Mouse (Mus musculus): ENCODE data around the gene Wars.

Gene Wars

DNA sequence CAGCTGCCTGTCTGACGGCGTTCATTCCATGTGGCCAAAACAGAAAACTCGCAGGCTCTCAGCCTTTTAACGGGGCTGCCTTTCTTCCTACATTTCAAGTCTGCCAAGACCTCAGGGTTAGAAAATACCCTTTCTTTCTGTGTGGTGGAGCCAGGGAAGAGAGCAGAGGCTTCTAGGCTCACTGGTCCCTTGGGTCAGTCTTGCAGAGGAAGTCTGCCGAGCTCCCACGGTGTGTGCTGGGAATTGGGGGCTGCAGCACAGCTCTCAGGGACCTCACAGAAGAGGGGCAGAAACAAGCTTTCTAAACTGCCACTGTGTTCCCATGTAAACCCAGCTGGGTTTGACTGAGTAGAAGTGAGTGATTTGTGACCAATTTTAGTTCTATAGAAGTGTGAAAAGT is 40.3 kb upstream of the Wars start:
- peaks cover 11% of the 10 kb centered on the region for H3K4me1 ChIP-seq (replicated peaks; ENCODE audit: low read depth, low read length)
- no peaks in the 10 kb centered on the region for H3K9me3 ChIP-seq (ENCODE audit: low read length)
- H3K36me3 ChIP-seq (ENCODE audit: insufficient read depth, low read length): 0 out of 2 replicates have a peak, but pooled peaks cover 6% of the 10 kb centered on the region
- H3K4me3 ChIP-seq (replicated peaks; ENCODE audit: low read length): no peak overlapping the region
- TF ChIP-seq NANOG (IDR thresholded peaks at IDR 0.05; ENCODE audit: borderline replicate concordance, low read length) (no peak), POU5F1 (IDR thresholded peaks at IDR 0.05; ENCODE audit: borderline replicate concordance, low read length) (no peak), CTCF (conservative IDR thresholded peaks at IDR 0.05; ENCODE audit: low read length) (no peak)
- H3K27me3 ChIP-seq (ENCODE audit: insufficient read depth, low read length): no peaks in the 10 kb centered on the region

- Histone ChIP-seq H3K36me3 (ENCODE audit: insufficient read depth, low read length) (0 out of 2 replicates have a peak, but pooled peaks cover 6% of the 10 kb centered on the region), H3K9me3 (ENCODE audit: low read length) (no peaks in the 10 kb centered on the region), H3K27me3 (ENCODE audit: insufficient read depth, low read length) (no peaks in the 10 kb centered on the region), H3K4me1 (replicated peaks; ENCODE audit: low read depth, low read length) (peaks cover 11% of the 10 kb centered on the region), H3K4me3 (replicated peaks; ENCODE audit: low read length) (no peak overlapping the region)
- TF ChIP-seq POU5F1 (IDR thresholded peaks at IDR 0.05; ENCODE audit: borderline replicate concordance, low read length) (no peak), CTCF (conservative IDR thresholded peaks at IDR 0.05; ENCODE audit: low read length) (no peak), NANOG (IDR thresholded peaks at IDR 0.05; ENCODE audit: borderline replicate concordance, low read length) (no peak)
Measured at GRCm38 (mm10) chr12:108932113-108932512, 38.1 kb upstream of the Wars start.

GRCm38 (mm10) chr12:108931341-108932053 is 37.5 kb upstream of the Wars start:
- Histone ChIP-seq H3K27me3 (ENCODE audit: insufficient read depth, low read length) (no peaks in the 10 kb centered on the region), H3K9me3 (ENCODE audit: low read length) (no peaks in the 10 kb centered on the region), H3K4me3 (replicated peaks; ENCODE audit: low read length) (no peak overlapping the region), H3K36me3 (ENCODE audit: insufficient read depth, low read length) (0 out of 2 replicates have a peak, but pooled peaks cover 6% of the 10 kb centered on the region), H3K4me1 (replicated peaks; ENCODE audit: low read depth, low read length) (peaks cover 11% of the 10 kb centered on the region)
- TF ChIP-seq CTCF (conservative IDR thresholded peaks at IDR 0.05; ENCODE audit: low read length) (no peak), POU5F1 (IDR thresholded peaks at IDR 0.05; ENCODE audit: borderline replicate concordance, low read length) (no peak), NANOG (IDR thresholded peaks at IDR 0.05; ENCODE audit: borderline replicate concordance, low read length) (no peak)

GRCm38 (mm10) chr12:108929475-108929874 is 35.5 kb upstream of the Wars start:
- no peak for TF ChIP-seq POU5F1 (IDR thresholded peaks at IDR 0.05; ENCODE audit: borderline replicate concordance, low read length)
- no peak for TF ChIP-seq CTCF (conservative IDR thresholded peaks at IDR 0.05; ENCODE audit: low read length)
- TF ChIP-seq NANOG (IDR thresholded peaks at IDR 0.05; ENCODE audit: borderline replicate concordance, low read length): no peak
- no peak overlapping the region for H3K4me3 ChIP-seq (replicated peaks; ENCODE audit: low read length)
- H3K9me3 ChIP-seq (ENCODE audit: low read length): no peaks in the 10 kb centered on the region
- no peaks in the 10 kb centered on the region for H3K27me3 ChIP-seq (ENCODE audit: insufficient read depth, low read length)
- H3K36me3 ChIP-seq (ENCODE audit: insufficient read depth, low read length): 0 out of 2 replicates have a peak, but pooled peaks cover 6% of the 10 kb centered on the region
- H3K4me1 ChIP-seq (replicated peaks; ENCODE audit: low read depth, low read length): peaks cover 32% of the 10 kb centered on the region

- Histone ChIP-seq H3K9me3 (ENCODE audit: low read length) (no peaks in the 10 kb centered on the region), H3K36me3 (ENCODE audit: insufficient read depth, low read length) (peaks cover 9% of the 10 kb centered on the region), H3K4me1 (replicated peaks; ENCODE audit: low read depth, low read length) (peaks cover 38% of the 10 kb centered on the region), H3K4me3 (replicated peaks; ENCODE audit: low read length) (no peak overlapping the region), H3K27me3 (ENCODE audit: insufficient read depth, low read length) (no peaks in the 10 kb centered on the region)
- TF ChIP-seq CTCF (conservative IDR thresholded peaks at IDR 0.05; ENCODE audit: low read length): no peak
- no peak for TF ChIP-seq NANOG (IDR thresholded peaks at IDR 0.05; ENCODE audit: borderline replicate concordance, low read length)
Measured at GRCm38 (mm10) chr12:108928249-108928648, 34.3 kb upstream of the Wars start.

- TF ChIP-seq NANOG (IDR thresholded peaks at IDR 0.05; ENCODE audit: borderline replicate concordance, low read length): no peak
- TF ChIP-seq CTCF (conservative IDR thresholded peaks at IDR 0.05; ENCODE audit: low read length): no peak
- TF ChIP-seq POU5F1 (IDR thresholded peaks at IDR 0.05; ENCODE audit: borderline replicate concordance, low read length): no peak
- H3K4me3 ChIP-seq (replicated peaks; ENCODE audit: low read length): no peak overlapping the region
- no peaks in the 10 kb centered on the region for H3K9me3 ChIP-seq (ENCODE audit: low read length)
- H3K36me3 ChIP-seq (ENCODE audit: insufficient read depth, low read length): peaks cover 10% of the 10 kb centered on the region
- no peaks in the 10 kb centered on the region for H3K27me3 ChIP-seq (ENCODE audit: insufficient read depth, low read length)
- H3K4me1 ChIP-seq (replicated peaks; ENCODE audit: low read depth, low read length): peaks cover 37% of the 10 kb centered on the region
Measured at GRCm38 (mm10) chr12:108926606-108927111, 32.7 kb upstream of the Wars start.

- Histone ChIP-seq H3K36me3 (ENCODE audit: insufficient read depth, low read length) (peaks cover 6% of the 10 kb centered on the region), H3K4me1 (replicated peaks; ENCODE audit: low read depth, low read length) (peaks cover 20% of the 10 kb centered on the region), H3K4me3 (replicated peaks; ENCODE audit: low read length) (no peak overlapping the region), H3K27me3 (ENCODE audit: insufficient read depth, low read length) (no peaks in the 10 kb centered on the region), H3K9me3 (ENCODE audit: low read length) (no peaks in the 10 kb centered on the region)
- TF ChIP-seq NANOG (IDR thresholded peaks at IDR 0.05; ENCODE audit: borderline replicate concordance, low read length) (no peak), POU5F1 (IDR thresholded peaks at IDR 0.05; ENCODE audit: borderline replicate concordance, low read length) (no peak), CTCF (conservative IDR thresholded peaks at IDR 0.05; ENCODE audit: low read length) (no peak)
Measured at GRCm38 (mm10) chr12:108918753-108919152, 24.8 kb upstream of the Wars start.

DNA sequence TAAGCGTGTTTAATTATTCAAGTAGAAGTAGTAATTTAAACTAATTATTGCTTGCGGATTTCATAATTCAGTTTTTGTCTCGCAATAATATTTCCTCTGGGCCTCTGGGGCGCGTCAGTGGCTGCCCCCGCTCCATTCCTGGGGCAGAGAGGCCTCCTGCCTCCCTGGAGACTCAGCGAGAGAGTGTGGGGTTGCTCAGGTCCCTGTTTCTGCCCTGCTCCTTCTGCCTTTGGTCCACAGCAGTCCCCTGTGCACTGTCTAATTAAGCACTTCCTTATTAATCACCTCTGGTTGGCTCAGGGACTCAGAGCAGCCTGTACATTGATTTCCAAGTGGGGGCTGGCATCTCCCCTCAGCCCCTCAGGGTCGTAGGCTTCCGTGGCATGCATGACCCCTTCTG is 23.5 kb upstream of the Wars start:
- no peaks in the 10 kb centered on the region for H3K9me3 ChIP-seq (ENCODE audit: low read length)
- peaks cover 12% of the 10 kb centered on the region for H3K36me3 ChIP-seq (ENCODE audit: insufficient read depth, low read length)
- TF ChIP-seq CTCF (conservative IDR thresholded peaks at IDR 0.05; ENCODE audit: low read length) (no peak), POU5F1 (IDR thresholded peaks at IDR 0.05; ENCODE audit: borderline replicate concordance, low read length) (no peak), NANOG (IDR thresholded peaks at IDR 0.05; ENCODE audit: borderline replicate concordance, low read length) (no peak)
- H3K4me3 ChIP-seq (replicated peaks; ENCODE audit: low read length): no peak overlapping the region
- H3K4me1 ChIP-seq (replicated peaks; ENCODE audit: low read depth, low read length): peaks cover 20% of the 10 kb centered on the region
- H3K27me3 ChIP-seq (ENCODE audit: insufficient read depth, low read length): no peaks in the 10 kb centered on the region

Data from E14TG2a.4 (cell line).